Mouse (Mus musculus) embryonic fibroblast, embryonic 13.5 days (primary cell): ENCODE data around the gene Cops7a.

Source experiments
- CTCF ChIP-seq: IDR thresholded peaks from 2 replicates; pipeline ENCODE4 v1.5.1; 2011; ENCODE audit warnings: mild to moderate bottlenecking, control low read depth, low read length, moderate library complexity, borderline replicate concordance; ENCODE audit not compliant: insufficient read depth
- POLR2A ChIP-seq: IDR thresholded peaks from 2 replicates; pipeline ENCODE4 v1.6.1; 2011; ENCODE audit warnings: low read depth, mild to moderate bottlenecking, control low read depth, low read length, moderate library complexity

DNA sequence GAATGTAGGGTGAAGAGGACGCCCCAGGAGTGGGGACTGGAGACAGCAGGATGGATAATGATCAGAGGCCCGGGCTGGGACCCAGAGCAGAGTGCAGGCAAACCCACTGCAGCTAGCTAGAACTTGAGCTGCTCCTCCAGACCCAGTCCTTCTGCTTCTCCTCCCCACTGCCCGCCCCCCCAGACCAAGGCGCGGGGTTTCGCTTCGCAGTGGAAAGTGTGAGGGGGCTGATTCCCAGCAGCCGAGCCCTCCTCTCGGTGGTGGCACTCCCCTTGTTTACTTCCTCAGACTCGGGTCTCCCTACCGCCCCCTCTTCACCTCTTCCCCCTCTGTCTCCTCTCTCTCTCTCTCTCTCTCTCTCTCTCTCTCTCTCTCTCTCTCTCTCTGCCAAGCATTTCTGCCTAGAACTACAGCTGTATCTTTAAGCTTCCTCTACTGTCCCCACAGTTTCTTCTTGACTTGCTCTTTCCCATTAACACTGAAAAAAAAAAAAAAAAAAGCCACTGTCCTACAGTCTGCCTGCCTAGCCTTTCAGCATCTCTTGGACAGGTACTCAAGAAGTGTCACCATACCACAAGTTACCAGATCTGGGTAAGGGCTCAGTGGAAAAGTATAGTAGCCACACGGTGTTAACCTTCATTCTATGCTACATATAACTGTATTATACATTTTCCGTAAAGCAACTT lies 53.7 kb downstream of the Cops7a start, which contains the start of gene Lag3:
- no peak for TF ChIP-seq CTCF
- no peak for TF ChIP-seq POLR2A
